Mouse (Mus musculus): ENCODE results near the gene Chst11.

Gene Chst11

GRCm38 (mm10) chr10:83150587-83150986 is 165.3 kb downstream of the Chst11 start:
- no peak for DNase-seq

GRCm38 (mm10) chr10:83151362-83151761 is 166.1 kb downstream of the Chst11 start:
- DNase-seq = no peak

- no peak for DNase-seq
Observed at GRCm38 (mm10) chr10:83151896-83152685, 166.8 kb downstream of the Chst11 start.

- DNase-seq = no peak
Observed at GRCm38 (mm10) chr10:83152723-83153122, 167.4 kb downstream of the Chst11 start.

GRCm38 (mm10) chr10:83153374-83153773 is 168.1 kb downstream of the Chst11 start:
- DNase-seq = no peak

- no peak for DNase-seq
Observed at GRCm38 (mm10) chr10:83153887-83154286, 168.6 kb downstream of the Chst11 start.

- no peak for DNase-seq
Observed at GRCm38 (mm10) chr10:83157289-83157688, 172.0 kb downstream of the Chst11 start.

- no peak for DNase-seq
Observed at GRCm38 (mm10) chr10:83158322-83158721, 173.0 kb downstream of the Chst11 start.

- no peak for DNase-seq
Observed at GRCm38 (mm10) chr10:83159229-83159628, 173.9 kb downstream of the Chst11 start.

GRCm38 (mm10) chr10:83161656-83162365 is 176.5 kb downstream of the Chst11 start:
- DNase-seq = peak; percentile 17

GRCm38 (mm10) chr10:83163946-83164345 is 178.6 kb downstream of the Chst11 start:
- no peak for DNase-seq

GRCm38 (mm10) chr10:83164901-83165435 is 179.7 kb downstream of the Chst11 start:
- no peak for DNase-seq

GRCm38 (mm10) chr10:83165521-83166243 is 180.4 kb downstream of the Chst11 start:
- DNase-seq = no peak

GRCm38 (mm10) chr10:83166272-83166671 is 181.0 kb downstream of the Chst11 start:
- no peak for DNase-seq

GRCm38 (mm10) chr10:83167492-83167891 is 182.2 kb downstream of the Chst11 start:
- DNase-seq = no peak

- DNase-seq = no peak
Observed at GRCm38 (mm10) chr10:83168303-83169056, 183.2 kb downstream of the Chst11 start.

GRCm38 (mm10) chr10:83169554-83169953 is 184.3 kb downstream of the Chst11 start:
- no peak for DNase-seq

GRCm38 (mm10) chr10:83178151-83178550 is 192.9 kb downstream of the Chst11 start:
- no peak for DNase-seq

GRCm38 (mm10) chr10:83178661-83179060 is 193.4 kb downstream of the Chst11 start:
- DNase-seq = no peak

GRCm38 (mm10) chr10:83181831-83182572 is 196.7 kb downstream of the Chst11 start:
- DNase-seq = peak; percentile 34

GRCm38 (mm10) chr10:83182573-83182960 is 197.3 kb downstream of the Chst11 start:
- peak; percentile 41 for DNase-seq

All from right cerebral cortex, postnatal 25 days (tissue).